Comparison of ENCODE assay signal across 8 mouse cellular contexts in genomic region chr19:25236596-25237491, GRCm38 (mm10). TPM values are rescaled to one million over a fixed set of nuclear protein-coding genes. Genes with fewer than 3 reads are reported as not detected.
A peak's percentile ranks its signal among the peaks of the same experiment; 100 is the strongest.
DNase-seq lines count a peak whose midpoint lies in the region; ATAC-seq lines count a peak whose summit lies in the region.

Gene Kank1, plus strand, starts transcription at chr19:25236975.

- DNase-seq in adrenal gland, postnatal 25 days: peak; percentile 74
- peak; percentile 87 for DNase-seq in embryo, embryonic 9.5 days (ENCODE audit: extremely low spot score)
- DNase-seq in gonadal fat pad, adult 2 months (ENCODE audit: low read depth): no peak
- DNase-seq in left cerebral cortex, postnatal 36 days (ENCODE audit: low spot score in 2 of 2): peak; percentile 53 to 57
- peak; percentile 16 to 20 for DNase-seq in right cerebral cortex, postnatal 36 days (ENCODE audit: low spot score in 2 of 2)
- DNase-seq in adipocyte (ENCODE audit: low spot score): no peak

- peak within 1 kb of the TSS; percentile 76 for H3K4me3 ChIP-seq in intestine, embryonic 15.5 days (replicated peaks)

- H3K36me3 ChIP-seq in intestine, embryonic 15.5 days: no peaks in the 10 kb centered on the region

- peak within 1 kb of the TSS; percentile 86 for H3K27ac ChIP-seq in intestine, embryonic 15.5 days

- intact Hi-C loops in left cerebral cortex, postnatal 36 days (cut with DNase I): loop anchor here (10.0 kb wide), 1 partner anchor 378 kb away; the partner anchor contains the start of gene Dmrt3

- H3K27me3 ChIP-seq in intestine, embryonic 15.5 days (replicated peaks): peaks cover 11% of the 10 kb centered on the region

- H3K9ac ChIP-seq in intestine, embryonic 15.5 days: peak within 1 kb of the TSS; percentile 73

- peak within 1 kb of the TSS; percentile 96 for H3K4me2 ChIP-seq in intestine, embryonic 15.5 days (replicated peaks)

- WGBS in intestine, embryonic 15.5 days: under 1% methylated on average over 76 of the region's 76 CpGs

- 0 out of 2 replicates have a peak, but pooled peaks cover 6% of the 10 kb centered on the region for H3K4me1 ChIP-seq in intestine, embryonic 15.5 days (replicated peaks)

- H3K9me3 ChIP-seq in intestine, embryonic 15.5 days: no peaks in the 10 kb centered on the region

- peak; percentile 95 for ATAC-seq in intestine, embryonic 15.5 days
- ATAC-seq in megakaryocyte-erythroid progenitor cell, adult 5-6 weeks (replicated peaks; ENCODE audit: low FRiP score, low TSS enrichment, poor library complexity, severe bottlenecking): peak; percentile 78

RNA-seq across cellular contexts. Expression of gene Kank1, which starts in this region (rescaled TPM):
- total RNA-seq in adrenal gland, postnatal 25 days (2021): 20.9 and 21.7 TPM in 2 replicates
- polyA plus RNA-seq in gonadal fat pad, adult 2 months (2012; rRNA removed): 42.1 and 51.1 TPM in 2 replicates
- 17.0 and 18.8 TPM in 2 replicates for polyA plus RNA-seq in intestine, embryonic 15.5 days (2015; fragmentation: Nextera tagmentation; extraction: Ambion mirVana)
- 10 to 100 TPM; 17.5 to 17.9 TPM for total RNA-seq in left cerebral cortex, postnatal 36 days (2021)
- total RNA-seq in megakaryocyte-erythroid progenitor cell, adult 5-6 weeks (2014; fragmentation: Nextera tagmentation): 0.27 TPM in 1 of 2 replicates, not detected in the other
- not detected in 2 replicates for total RNA-seq in megakaryocyte-erythroid progenitor cell, adult 5-6 weeks (2017)

Comparison
In these comparisons a context has a peak if more than half of its experiments do, and no peak if none do; other contexts are left out.
1. RNA of gene Kank1 (total RNA-seq): 20.9 to 21.7 TPM in adrenal gland, postnatal 25 days and 17.5 to 17.9 TPM in left cerebral cortex, postnatal 36 days; 0.27 TPM in megakaryocyte-erythroid progenitor cell, adult 5-6 weeks; every median in the first group is over 10 times any median in the second.
2. Peak in ATAC-seq in megakaryocyte-erythroid progenitor cell, adult 5-6 weeks; RNA of the gene not detected or under 1 TPM.
3. DNase-seq: peak in adrenal gland, postnatal 25 days (single experiment), embryo, embryonic 9.5 days (single experiment), left cerebral cortex, postnatal 36 days (2 of 2) and right cerebral cortex, postnatal 36 days (2 of 2); none in gonadal fat pad, adult 2 months (single experiment) and adipocyte (single experiment).